In the genomic region with DNA sequence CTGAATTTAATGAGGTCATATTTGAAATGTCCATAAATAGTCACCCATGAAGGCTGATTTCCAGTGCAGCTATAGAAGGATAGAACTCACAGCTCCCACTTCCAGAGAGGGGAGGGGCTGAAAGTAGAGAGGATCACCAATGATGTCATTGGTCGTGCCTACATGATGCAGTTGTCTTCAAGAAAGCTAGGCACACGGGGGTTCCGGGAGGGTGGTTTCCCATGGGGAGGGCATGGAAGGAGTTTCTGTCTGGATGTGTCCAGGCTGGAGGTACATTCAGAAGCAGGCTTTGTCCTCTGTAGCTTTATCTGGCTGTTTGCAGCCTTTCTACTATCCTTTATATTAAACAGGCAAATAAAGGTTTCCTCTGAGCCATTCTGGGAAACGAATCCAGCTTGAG, we compare ENCODE assay signal across 37 mouse cellular contexts. TPM values are rescaled to one million over a fixed set of nuclear protein-coding genes. Genes with fewer than 3 reads are reported as not detected.
"Had no signal": no experiment of that assay in that cellular context is flagged by ENCODE, and none has a peak within 500 bp of the region (broad histone marks: within the 10 kb centered on the region; RNA-seq: fewer than 3 reads in every experiment).

No protein-coding gene starts in this region.

- DNase-seq: heart, postnatal 14 days; heart, postnatal 36 days; heart, postnatal 4 days; kidney, adult 11 months; kidney, adult 18-20 months; kidney, adult 2 months; kidney, adult 8-10 months; kidney, adult 9 months; kidney, postnatal 10 days; kidney, postnatal 14 days; kidney, postnatal 25 days; kidney, postnatal 36 days; kidney, postnatal 4 days; layer of hippocampus, adult 9-11 months; layer of hippocampus, postnatal 36 days had no signal

- ATAC-seq: hindbrain, embryonic 16.5 days; hindbrain, postnatal 0 days; inflammation-experienced regulatory T-cells, adult 6 months; intestine, embryonic 15.5 days; intestine, postnatal 0 days had no signal

- H3K4me1 ChIP-seq: heart, embryonic 12.5 days; intestine, embryonic 15.5 days had no signal

- H3K36me3 ChIP-seq: heart, embryonic 12.5 days; heart, embryonic 13.5 days; heart, embryonic 15.5 days; hindbrain, embryonic 10.5 days; hindbrain, embryonic 12.5 days; hindbrain, embryonic 13.5 days; intestine, embryonic 15.5 days; kidney, embryonic 15.5 days had no signal

- H3K9me3 ChIP-seq: heart, embryonic 12.5 days; heart, embryonic 13.5 days; heart, embryonic 15.5 days; hindbrain, embryonic 10.5 days; hindbrain, embryonic 12.5 days; hindbrain, embryonic 15.5 days; intestine, embryonic 15.5 days; kidney, embryonic 15.5 days had no signal

- H3K27me3 ChIP-seq: hindbrain, embryonic 12.5 days; hindbrain, embryonic 15.5 days; intestine, embryonic 15.5 days; kidney, embryonic 15.5 days had no signal

- H3K4me3 ChIP-seq: heart, embryonic 12.5 days; heart, embryonic 13.5 days; heart, embryonic 15.5 days; hindbrain, embryonic 10.5 days; hindbrain, embryonic 12.5 days; hindbrain, embryonic 13.5 days; hindbrain, embryonic 15.5 days; intestine, embryonic 15.5 days; kidney, embryonic 15.5 days; layer of hippocampus, adult 2 months; left cerebral cortex, adult 2 months had no signal

- H3K9ac ChIP-seq: heart, embryonic 12.5 days; heart, embryonic 13.5 days; heart, embryonic 15.5 days; hindbrain, embryonic 12.5 days; hindbrain, embryonic 13.5 days; hindbrain, embryonic 14.5 days; hindbrain, embryonic 15.5 days; intestine, embryonic 15.5 days; kidney, embryonic 15.5 days had no signal

- H3K27ac ChIP-seq: heart, embryonic 13.5 days; heart, embryonic 15.5 days; hindbrain, embryonic 10.5 days; hindbrain, embryonic 12.5 days; hindbrain, embryonic 13.5 days; hindbrain, embryonic 14.5 days; hindbrain, embryonic 15.5 days; hindbrain, postnatal 0 days; intestine, embryonic 15.5 days; kidney, embryonic 15.5 days; kidney, postnatal 0 days; layer of hippocampus, adult 2 months; left cerebral cortex, adult 2 months had no signal

- H3K4me2 ChIP-seq: heart, embryonic 11.5 days; heart, embryonic 12.5 days; heart, embryonic 13.5 days; heart, embryonic 15.5 days; hindbrain, embryonic 12.5 days; hindbrain, embryonic 13.5 days; hindbrain, embryonic 14.5 days; hindbrain, embryonic 15.5 days; intestine, embryonic 15.5 days; kidney, embryonic 15.5 days had no signal

RNA-seq across cellular contexts. Expression of gene Zkscan16, which starts 5.0 kb away (rescaled TPM):
- total RNA-seq: heart, postnatal 14 days; heart, postnatal 25 days; heart, postnatal 36 days; hematopoietic stem cell, adult 5-6 weeks had no signal
- polyA plus RNA-seq: heart, embryonic 16.5 days; inflammation-experienced regulatory T-cells, adult 6 months had no signal

RNA-seq across cellular contexts. Expression of gene Gm20503, which starts 54.6 kb away (rescaled TPM):
- total RNA-seq: hematopoietic stem cell, adult 5-6 weeks; hindbrain, postnatal 0 days had no signal
- polyA plus RNA-seq: inflammation-experienced regulatory T-cells, adult 6 months; kidney, adult 2 months; large intestine, adult 2 months had no signal
